17 mouse cellular contexts compared by ENCODE assay signal in the genomic region with DNA sequence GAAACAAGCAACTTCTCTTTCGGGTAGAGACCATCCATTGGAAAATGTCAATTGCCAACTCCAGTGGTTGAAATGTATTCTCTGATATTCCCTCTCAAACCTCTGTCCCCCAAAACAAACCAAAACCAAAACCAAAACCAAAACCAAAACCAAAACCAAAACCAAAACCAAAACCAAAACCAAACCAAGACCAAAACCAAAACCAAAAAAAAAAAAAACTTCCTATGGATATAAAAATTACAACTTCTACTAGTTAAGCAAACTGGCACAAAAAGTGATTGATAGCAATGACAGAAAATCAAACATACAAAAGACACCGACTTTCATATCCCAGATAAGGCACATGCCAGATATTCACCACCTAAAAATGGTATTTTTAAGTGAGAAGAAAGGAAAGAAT.
"Had no signal": no experiment of that assay in that cellular context is flagged by ENCODE, and none has a peak within 500 bp of the region (broad histone marks: within the 10 kb centered on the region; RNA-seq: fewer than 3 reads in every experiment).

No protein-coding gene starts in this region.

- H3K9me3 ChIP-seq: neural tube, embryonic 12.5 days; neural tube, embryonic 13.5 days; neural tube, embryonic 15.5 days; stomach, embryonic 15.5 days had no signal

- H3K36me3 ChIP-seq: neural tube, embryonic 12.5 days; neural tube, embryonic 13.5 days; neural tube, embryonic 15.5 days; stomach, embryonic 15.5 days had no signal

- H3K27ac ChIP-seq: neural tube, embryonic 12.5 days; neural tube, embryonic 13.5 days; neural tube, embryonic 15.5 days; stomach, embryonic 15.5 days; stomach, postnatal 0 days had no signal

- H3K4me3 ChIP-seq: neural tube, embryonic 12.5 days; neural tube, embryonic 13.5 days; neural tube, embryonic 15.5 days; stomach, embryonic 15.5 days had no signal

- H3K9ac ChIP-seq: neural tube, embryonic 12.5 days; neural tube, embryonic 13.5 days; neural tube, embryonic 15.5 days; stomach, embryonic 15.5 days had no signal

- H3K4me2 ChIP-seq: neural tube, embryonic 12.5 days; neural tube, embryonic 13.5 days; neural tube, embryonic 15.5 days; stomach, embryonic 15.5 days had no signal

- H3K4me1 ChIP-seq: neural tube, embryonic 12.5 days; neural tube, embryonic 13.5 days; neural tube, embryonic 15.5 days; stomach, embryonic 15.5 days had no signal

- DNase-seq: retina, postnatal 1 day; right cerebral cortex, adult 18-20 months; right cerebral cortex, postnatal 14 days; right cerebral cortex, postnatal 25 days; right cerebral cortex, postnatal 4 days; spleen, adult 18-20 months; thymus, adult 18-20 months; thymus, adult 2 months; thymus, postnatal 14 days; thymus, postnatal 25 days; thymus, postnatal 36 days; thymus, postnatal 4 days had no signal

- H3K27me3 ChIP-seq: neural tube, embryonic 12.5 days; neural tube, embryonic 13.5 days; neural tube, embryonic 15.5 days; stomach, embryonic 15.5 days had no signal
